Mouse (Mus musculus): ENCODE measurements around the gene Gm21961. TPM values are rescaled to one million over a fixed set of nuclear protein-coding genes. Genes with fewer than 3 reads are reported as not detected.
"Not testable (repeated sequence)": the region's sequence is repeated elsewhere in the genome, so short reads cannot be mapped to it uniquely, and the experiment has no call there.

The Gm21961 gene
- total RNA-seq (2021) = not detected
- long read RNA-seq, experiment 1 = 0 reads
- long read RNA-seq, experiment 2 = 0 reads

GRCm38 (mm10) chr15:65014804-65015203, at the start of gene Gm21961:
Gene Gm21961 (minus strand): TSS chr15:65014904.
- no peak for DNase-seq

- DNase-seq = no peak
These were observed 27.3 kb upstream of the Gm21961 start for GRCm38 (mm10) chr15:65041999-65042398.

GRCm38 (mm10) chr15:65039216-65039615, 24.5 kb upstream of the Gm21961 start:
- not testable (repeated sequence) for DNase-seq

- no peak for DNase-seq
These were observed 3.3 kb upstream of the Gm21961 start for GRCm38 (mm10) chr15:65017971-65018370.

- no peak for DNase-seq
These were observed 8.5 kb downstream of the Gm21961 start for GRCm38 (mm10) chr15:65006177-65006576.

GRCm38 (mm10) chr15:64994498-64994897, 20.2 kb downstream of the Gm21961 start:
- DNase-seq = no peak

- no peak for DNase-seq
These were observed 34.7 kb downstream of the Gm21961 start for GRCm38 (mm10) chr15:64979976-64980375.

- DNase-seq = no peak
These were observed 38.5 kb downstream of the Gm21961 start for GRCm38 (mm10) chr15:64976044-64976805.

Other genes with a start within 250 kb of the Gm21961 start
- not detected for gene Gm21798, start 197.2 kb downstream of the Gm21961 start, total RNA-seq (2021)

Data from adrenal gland, postnatal 10 days (tissue).